9 mouse cellular contexts compared by ENCODE assay signal in genomic region chr5:141852175-141852574, GRCm38 (mm10).
DNase-seq lines count a peak whose midpoint lies in the region; ATAC-seq and TF ChIP-seq lines count a peak whose summit lies in the region.
"Had no signal": no experiment of that assay in that cellular context is flagged by ENCODE, and none has a peak within 500 bp of the region (broad histone marks: within the 10 kb centered on the region; RNA-seq: fewer than 3 reads in every experiment).

No protein-coding gene starts in this region.

- H3K4me1 ChIP-seq in lung, embryonic 14.5 days (ENCODE audit: insufficient read depth) = peaks cover 6% of the 10 kb centered on the region; the same call in 1 of the 2 replicates
- 0 out of 2 replicates have a peak, but pooled peaks cover 6% of the 10 kb centered on the region for H3K4me1 ChIP-seq in embryonic facial prominence, embryonic 15.5 days
- peaks cover 6% of the 10 kb centered on the region for H3K4me1 ChIP-seq in kidney, postnatal 0 days (replicated peaks; ENCODE audit: insufficient read depth, low read length)
- peaks cover 7% of the 10 kb centered on the region for H3K4me1 ChIP-seq in stomach, embryonic 14.5 days (ENCODE audit: control insufficient read depth, insufficient read depth, low read length)

- 16% methylated on average over 8 of the region's 8 CpGs for WGBS in lung, embryonic 14.5 days
- WGBS in embryonic facial prominence, embryonic 15.5 days = 31% methylated on average over 8 of the region's 8 CpGs
- 10% methylated on average over 8 of the region's 8 CpGs for WGBS in kidney, postnatal 0 days
- WGBS in stomach, embryonic 14.5 days = 25% methylated on average over 8 of the region's 8 CpGs

- no peaks in the 10 kb centered on the region for H3K27me3 ChIP-seq in lung, embryonic 14.5 days (ENCODE audit: insufficient read depth, low read length)
- H3K27me3 ChIP-seq in embryonic facial prominence, embryonic 15.5 days = no peaks in the 10 kb centered on the region
- H3K27me3 ChIP-seq in kidney, postnatal 0 days (ENCODE audit: insufficient read depth, low read length) = no peaks in the 10 kb centered on the region
- H3K27me3 ChIP-seq in stomach, embryonic 14.5 days (ENCODE audit: control insufficient read depth, insufficient read depth, low read length) = no peaks in the 10 kb centered on the region

- H3K36me3 ChIP-seq in lung, embryonic 14.5 days (ENCODE audit: insufficient read depth) = no peaks in the 10 kb centered on the region
- H3K36me3 ChIP-seq in embryonic facial prominence, embryonic 15.5 days = no peaks in the 10 kb centered on the region
- H3K36me3 ChIP-seq in kidney, postnatal 0 days (ENCODE audit: insufficient read depth, low read length) = no peaks in the 10 kb centered on the region
- no peaks in the 10 kb centered on the region for H3K36me3 ChIP-seq in stomach, embryonic 14.5 days (ENCODE audit: control insufficient read depth, insufficient read depth, low read length)

- no peak overlapping the region for H3K27ac ChIP-seq in lung, embryonic 14.5 days (ENCODE audit: low read depth)
- no peak overlapping the region for H3K27ac ChIP-seq in embryonic facial prominence, embryonic 15.5 days (replicated peaks)
- no peak overlapping the region for H3K27ac ChIP-seq in kidney, postnatal 0 days
- no peak overlapping the region for H3K27ac ChIP-seq in stomach, embryonic 14.5 days (ENCODE audit: low read length)

- TF ChIP-seq CTCF in lung, embryonic 14.5 days (IDR thresholded peaks at IDR 0.05; ENCODE audit: low read depth) = no peak
- TF ChIP-seq CTCF in kidney, postnatal 0 days (IDR thresholded peaks at IDR 0.05; ENCODE audit: low read depth) = no peak; the same call in 1 of the 2 replicates

- DNase-seq in lung, embryonic 14.5 days = peak; percentile 68
- no peak for DNase-seq in lung, adult 18-20 months
- DNase-seq in kidney, postnatal 0 days (ENCODE audit: low spot score) = peak; percentile 67
- no peak for DNase-seq in layer of hippocampus, postnatal 25 days (ENCODE audit: extremely low spot score in 1 of 2, low spot score in 1 of 2)
- DNase-seq: cerebellum, postnatal 36 days had no signal

- peak; percentile 39; the same call in 1 of the 2 replicates for ATAC-seq in lung, embryonic 14.5 days (ENCODE audit: insufficient read depth)
- peak; percentile 60 for ATAC-seq in embryonic facial prominence, embryonic 15.5 days (ENCODE audit: insufficient number of reproducible peaks, low FRiP score, low TSS enrichment, low read depth)
- peak; percentile 81 for ATAC-seq in kidney, postnatal 0 days (replicated peaks; ENCODE audit: low FRiP score, low read depth)
- peak; percentile 76; the same call in 1 of the 2 replicates for ATAC-seq in stomach, embryonic 14.5 days (ENCODE audit: insufficient number of reproducible peaks, insufficient read depth, low FRiP score, low read depth)
- ATAC-seq in erythroid progenitor cell, adult 5-6 weeks (replicated peaks; ENCODE audit: low FRiP score, poor library complexity, severe bottlenecking) = no peak
- ATAC-seq in megakaryocyte, adult 5-6 weeks (ENCODE audit: poor library complexity, severe bottlenecking) = no peak

- H3K4me2 ChIP-seq in lung, embryonic 14.5 days = 0 out of 2 replicates have a peak overlapping the region, but pooled peaks have one; percentile 10
- no peak overlapping the region for H3K4me2 ChIP-seq in embryonic facial prominence, embryonic 15.5 days (replicated peaks)
- H3K4me2 ChIP-seq in kidney, postnatal 0 days (ENCODE audit: low read length) = no peak overlapping the region
- no peak overlapping the region for H3K4me2 ChIP-seq in stomach, embryonic 14.5 days (replicated peaks; ENCODE audit: low read depth, low read length)

- no peak overlapping the region for H3K4me3 ChIP-seq in lung, embryonic 14.5 days (ENCODE audit: low read depth, low read length)
- no peak overlapping the region for H3K4me3 ChIP-seq in embryonic facial prominence, embryonic 15.5 days (replicated peaks)
- H3K4me3 ChIP-seq in kidney, postnatal 0 days (replicated peaks; ENCODE audit: low read depth, low read length) = no peak overlapping the region
- H3K4me3 ChIP-seq in stomach, embryonic 14.5 days (ENCODE audit: low read depth, low read length) = no peak overlapping the region

- H3K9ac ChIP-seq in lung, embryonic 14.5 days = no peak overlapping the region
- H3K9ac ChIP-seq in embryonic facial prominence, embryonic 15.5 days = no peak overlapping the region
- no peak overlapping the region for H3K9ac ChIP-seq in kidney, postnatal 0 days (ENCODE audit: low read depth, low read length)
- H3K9ac ChIP-seq in stomach, embryonic 14.5 days (replicated peaks; ENCODE audit: low read depth, low read length) = no peak overlapping the region

- no peaks in the 10 kb centered on the region; the same call in 1 of the 2 replicates for H3K9me3 ChIP-seq in lung, embryonic 14.5 days (ENCODE audit: low read depth, low read length)
- no peaks in the 10 kb centered on the region for H3K9me3 ChIP-seq in embryonic facial prominence, embryonic 15.5 days (replicated peaks)
- H3K9me3 ChIP-seq in kidney, postnatal 0 days (replicated peaks; ENCODE audit: low read length) = no peaks in the 10 kb centered on the region
- H3K9me3 ChIP-seq in stomach, embryonic 14.5 days (ENCODE audit: control insufficient read depth, low read depth, low read length) = no peaks in the 10 kb centered on the region

Comparison
In these comparisons a context has a peak if more than half of its experiments do, and no peak if none do; other contexts are left out.
1. DNase-seq: peak in lung, embryonic 14.5 days (single experiment) and kidney, postnatal 0 days (single experiment); none in lung, adult 18-20 months (0 of 2) and layer of hippocampus, postnatal 25 days (0 of 2).
2. ATAC-seq: peak in lung, embryonic 14.5 days (single experiment), embryonic facial prominence, embryonic 15.5 days (single experiment), kidney, postnatal 0 days (single experiment) and stomach, embryonic 14.5 days (single experiment); none in erythroid progenitor cell, adult 5-6 weeks (single experiment) and megakaryocyte, adult 5-6 weeks (single experiment).